Mouse (Mus musculus) left cerebral cortex, postnatal 14 days (tissue): ENCODE measurements around the gene Ntn4. TPM values are rescaled to one million over a fixed set of nuclear protein-coding genes. Genes with fewer than 3 reads are reported as not detected.

Source experiments
- DNase-seq, 2 experiments: peaks; one replicate each; pipeline ENCODE4 v3.0.0; 2021 to 2022; ENCODE audit warnings: low spot score in 2 of 2, mixed read lengths in 1 of 2
- intact Hi-C: fragments of 180-260 bp; cut with DNase I; formaldehyde crosslinking; loops from one replicate; pipeline ENCODE4 v1.15.1; 2025
- total RNA-seq, 2 experiments: library from RNA; stranded (reverse); gene quantifications; 2 replicates each; pipeline ENCODE4 v1.2.3; 2021

Ntn4 gene
- total RNA-seq, 2 experiments from 2014 or later = 11.7 to 16.1 TPM

DNA sequence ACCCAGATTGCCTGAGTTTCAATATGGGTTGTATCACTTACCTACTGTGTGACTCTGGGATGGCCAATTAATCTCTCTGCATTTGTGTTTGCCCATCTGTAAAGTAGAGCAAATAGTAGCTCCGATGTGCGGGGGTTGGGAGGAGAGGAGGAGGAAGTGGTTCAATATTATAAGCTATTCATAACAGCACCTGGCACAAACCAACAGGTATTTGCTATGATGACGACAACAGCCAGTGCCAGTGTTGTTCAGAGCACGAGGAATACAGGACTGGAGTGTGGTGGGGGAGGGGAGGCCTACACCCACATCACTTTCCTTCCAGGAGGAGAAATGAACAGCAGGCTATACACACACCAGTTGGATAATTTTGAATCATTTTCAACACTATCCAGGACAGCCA, 119.2 kb downstream of the Ntn4 start:
- intact Hi-C loops = no loop called here
- peak; percentile 67 to 77 for DNase-seq

DNA sequence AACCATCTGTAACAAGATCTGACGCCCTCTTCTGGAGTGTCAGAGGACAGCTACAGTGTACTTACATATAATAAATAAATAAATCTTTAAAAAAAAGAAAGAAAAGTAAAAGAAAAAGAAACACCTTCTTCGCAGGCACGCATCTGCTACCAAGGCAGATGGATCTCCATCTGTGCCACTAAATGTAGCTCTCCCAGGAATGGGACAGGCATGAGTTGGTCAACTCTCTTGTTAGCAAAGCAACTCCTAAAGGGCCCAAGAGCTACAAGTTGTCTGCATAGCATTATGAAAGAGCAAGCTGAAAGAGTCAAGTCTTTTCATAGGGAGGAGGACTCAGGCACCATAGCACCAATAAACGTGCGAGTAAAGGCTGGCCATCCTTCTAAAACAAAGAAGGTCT, 119.9 kb downstream of the Ntn4 start:
- peak; percentile 28 to 40 for DNase-seq
- intact Hi-C loops = no loop called here

- DNase-seq = peak in 1 of 2 experiments; percentile 13
These were observed 122.6 kb downstream of the Ntn4 start for GRCm38 (mm10) chr10:93763074-93763473.

DNA sequence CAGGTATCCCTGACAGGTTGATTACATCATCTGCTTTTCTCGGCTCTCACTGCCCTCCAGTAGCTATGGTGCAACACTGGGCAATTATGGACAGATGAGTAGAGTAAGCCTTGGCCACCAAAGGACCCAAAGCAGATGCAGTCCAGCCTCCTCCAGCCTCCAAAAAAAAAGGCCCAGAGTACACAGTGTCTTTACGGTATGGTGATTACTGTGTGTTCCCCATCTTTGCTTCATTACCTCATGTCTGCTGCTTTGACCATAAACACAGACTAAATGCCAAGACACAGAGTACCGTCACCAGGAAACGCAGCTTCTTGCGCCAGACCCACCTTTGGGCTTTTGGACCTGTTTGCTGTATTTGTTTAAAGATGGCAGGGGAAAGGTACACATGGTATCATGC, 125.7 kb downstream of the Ntn4 start:
- intact Hi-C loops = no loop called here
- no peak for DNase-seq

More at GRCm38 (mm10) chr10:93763074-93763473, 122.6 kb downstream of the Ntn4 start:
- intact Hi-C loops = no loop called here

- DNase-seq = no peak
- intact Hi-C loops = no loop called here
These were observed 126.8 kb downstream of the Ntn4 start for GRCm38 (mm10) chr10:93767245-93767644.

DNA sequence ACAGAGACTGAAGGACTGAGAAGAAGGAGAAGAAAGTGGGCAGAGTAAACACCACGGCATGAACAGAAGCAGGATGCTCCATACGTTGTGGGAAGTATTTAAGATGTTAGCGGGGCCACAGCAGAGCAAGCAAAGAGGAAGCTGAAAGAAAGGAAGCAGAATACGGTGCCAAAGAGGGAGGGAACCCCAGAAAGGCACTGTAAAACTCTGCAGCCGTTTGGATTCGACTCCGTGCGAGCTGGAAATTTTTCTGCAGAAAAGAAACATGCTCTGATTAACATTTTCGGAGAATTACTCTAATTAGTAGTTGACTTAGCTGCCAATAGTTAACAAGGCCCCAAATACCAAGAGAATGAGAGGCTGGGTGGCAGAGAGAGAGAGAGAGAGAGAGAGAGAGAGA, 127.7 kb downstream of the Ntn4 start:
- intact Hi-C loops = no loop called here
- DNase-seq = no peak

- DNase-seq = peak; percentile 54
- intact Hi-C loops = loop anchor here (10.0 kb wide), 1 partner anchor 157 kb away; no protein-coding TSS in a partner anchor
These were observed 131.5 kb downstream of the Ntn4 start for GRCm38 (mm10) chr10:93771931-93772465.

DNA sequence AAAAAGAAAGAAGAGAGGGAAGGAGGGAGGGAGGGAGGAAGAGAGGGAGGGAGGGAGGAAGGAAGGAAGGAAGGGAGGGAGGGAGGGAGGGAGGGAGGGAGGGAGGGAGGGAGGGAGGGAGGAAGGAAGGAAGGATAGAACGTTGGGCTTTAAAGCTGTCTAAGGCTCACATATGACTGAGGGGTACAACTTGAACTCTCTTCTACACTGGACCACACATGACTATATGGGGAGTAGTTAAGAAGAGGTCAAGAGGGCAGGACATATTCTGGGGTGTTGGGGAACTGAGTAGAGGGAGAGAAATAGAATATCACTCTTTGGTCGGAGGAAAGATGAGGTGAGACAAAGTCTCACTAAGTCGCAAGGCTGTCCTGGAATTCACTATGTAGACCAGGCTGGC, 132.0 kb downstream of the Ntn4 start:
- DNase-seq = no peak
- intact Hi-C loops = loop anchor here (10.0 kb wide), 1 partner anchor 158 kb away; no protein-coding TSS in a partner anchor

DNA sequence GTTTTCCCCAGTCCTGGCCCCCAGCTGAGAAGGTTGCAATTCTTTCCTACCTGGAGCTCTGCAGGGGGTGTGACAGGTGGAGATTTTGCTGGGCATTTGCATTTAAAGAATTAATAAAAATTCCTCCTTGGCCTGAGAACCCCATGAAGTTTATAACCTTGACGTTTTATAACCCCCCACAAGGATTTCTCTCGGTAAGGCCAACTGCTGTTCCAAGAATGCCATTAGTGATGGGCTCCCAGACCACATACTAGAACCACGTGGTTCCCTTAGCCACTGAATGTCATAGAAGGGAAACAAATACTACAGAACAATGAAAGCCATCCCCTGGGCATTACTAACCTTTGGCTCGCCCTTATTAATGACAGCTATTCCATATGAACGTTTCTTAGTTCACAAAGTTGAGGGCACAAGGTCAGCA, 136.3 kb downstream of the Ntn4 start:
- DNase-seq = no peak
- intact Hi-C loops = loop anchor here (10.0 kb wide), 1 partner anchor 162 kb away; no protein-coding TSS in a partner anchor

DNA sequence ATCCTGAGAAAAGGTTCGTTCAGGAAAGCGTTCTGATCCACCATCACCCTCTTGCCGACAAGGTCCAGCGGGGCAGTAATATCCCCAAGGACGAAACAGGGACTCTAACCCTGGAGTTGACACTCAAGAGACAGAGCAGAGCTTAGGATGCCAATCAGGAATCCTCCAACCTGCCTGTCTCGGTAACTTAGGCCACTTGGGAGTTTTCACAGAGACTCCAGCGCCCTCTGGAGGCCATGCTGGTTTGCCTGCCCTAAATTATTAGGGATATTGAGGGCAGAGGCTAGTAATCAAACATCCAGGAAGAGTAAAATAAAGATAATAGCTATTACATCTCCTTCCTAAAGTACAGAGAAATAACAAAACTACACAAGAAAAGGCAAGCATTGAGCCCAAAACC, 136.9 kb downstream of the Ntn4 start:
- intact Hi-C loops = loop anchor here (10.0 kb wide), 1 partner anchor 163 kb away; no protein-coding TSS in a partner anchor
- DNase-seq = peak in 1 of 2 experiments; percentile 63

GRCm38 (mm10) chr10:93783216-93784013, 142.9 kb downstream of the Ntn4 start:
- intact Hi-C loops = no loop called here
- DNase-seq = peak in 1 of 2 experiments; percentile 25

Other genes starting within 250 kb of the Ntn4 start
- gene Lta4h, start 187.3 kb upstream of the Ntn4 start, total RNA-seq = 10 to 100 TPM; 63.0 to 66.9 TPM
- under 1 TPM; 0.15 to 0.35 TPM for gene Hal, start 151.9 kb upstream of the Ntn4 start, total RNA-seq
- 1 to 10 TPM; 1.4 to 1.9 TPM for gene Amdhd1, start 100.6 kb upstream of the Ntn4 start, total RNA-seq
- under 1 TPM in 1 of 2 experiments, not detected in 1; 0.08 TPM for gene Ccdc38, start 100.0 kb upstream of the Ntn4 start, total RNA-seq
- 10 to 100 TPM; 12.9 to 15.2 TPM for gene Snrpf, start 51.0 kb upstream of the Ntn4 start, total RNA-seq
- gene Usp44, start 190.9 kb downstream of the Ntn4 start, total RNA-seq = not detected